Mouse (Mus musculus): Measurements from ENCODE around the gene Scp2.

The Scp2 gene

GRCm38 (mm10) chr4:108018241-108018923 lies 126.4 kb downstream of the Scp2 start:
- in situ Hi-C loops (cut with MboI) = no loop called here

GRCm38 (mm10) chr4:108017839-108018238 lies 127.0 kb downstream of the Scp2 start:
- in situ Hi-C loops (cut with MboI) = no loop called here

DNA sequence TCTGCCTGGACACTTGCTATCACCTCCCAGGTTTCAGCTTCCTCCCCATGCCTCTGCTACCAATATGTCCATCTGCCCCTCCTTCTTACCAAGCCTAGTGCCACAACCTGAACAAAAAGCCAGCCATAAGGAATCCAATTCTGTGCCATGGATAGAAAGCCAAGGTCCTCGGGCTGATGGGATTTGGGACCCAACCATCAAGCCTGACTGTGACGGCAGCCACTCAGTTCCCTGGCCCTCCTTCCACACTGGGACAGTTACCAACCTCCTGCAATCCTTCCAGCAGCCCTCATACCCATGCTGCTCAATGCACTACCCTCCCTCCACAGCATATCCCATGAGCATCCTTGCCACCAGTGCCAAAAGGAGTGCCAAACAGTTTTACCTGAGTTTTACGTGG lies 128.5 kb downstream of the Scp2 start:
- in situ Hi-C loops (cut with MboI) = no loop called here

DNA sequence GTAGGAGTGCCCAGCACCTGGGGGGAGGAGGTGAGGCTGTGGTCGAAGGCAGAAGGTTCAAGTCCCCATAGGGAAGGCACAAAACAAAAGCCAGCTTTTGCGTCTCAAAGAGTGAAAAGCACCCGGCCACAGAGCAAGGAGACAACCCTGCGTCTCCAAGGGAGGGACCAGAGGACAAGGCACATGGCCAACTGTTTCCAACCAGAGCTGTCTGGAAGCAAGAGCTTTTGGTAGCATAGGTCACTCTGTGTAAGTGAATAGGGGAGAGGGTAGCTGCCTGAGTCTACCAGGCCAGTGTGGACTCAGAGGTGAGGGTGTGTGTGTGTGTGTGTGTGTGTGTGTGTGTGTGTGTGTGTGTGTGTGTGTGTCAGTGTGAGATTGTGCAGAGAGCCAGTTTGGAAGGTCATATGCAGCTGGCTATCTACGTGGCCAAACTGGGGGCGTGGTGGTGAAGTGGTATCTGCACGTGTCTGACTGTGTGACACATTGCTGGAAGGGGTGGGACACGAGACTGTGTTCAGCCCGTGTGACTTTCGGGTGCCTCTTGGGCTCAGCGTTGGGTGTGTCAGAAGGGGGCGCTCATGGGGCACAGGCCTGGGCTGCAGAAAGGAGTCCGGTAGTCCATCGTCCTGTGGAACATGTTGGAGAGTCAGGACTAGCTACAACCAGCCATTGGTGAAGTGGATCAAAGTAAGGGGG lies 129.6 kb downstream of the Scp2 start:
- in situ Hi-C loops (cut with MboI) = no loop called here

- in situ Hi-C loops (cut with MboI) = no loop called here
Observed at GRCm38 (mm10) chr4:108014466-108014865, 130.3 kb downstream of the Scp2 start.

GRCm38 (mm10) chr4:108008541-108008940 lies 136.3 kb downstream of the Scp2 start:
- in situ Hi-C loops (cut with MboI) = no loop called here

GRCm38 (mm10) chr4:108007532-108008103 lies 137.2 kb downstream of the Scp2 start:
- in situ Hi-C loops (cut with MboI) = no loop called here

GRCm38 (mm10) chr4:108005328-108005727 lies 139.5 kb downstream of the Scp2 start:
- in situ Hi-C loops (cut with MboI) = no loop called here

DNA sequence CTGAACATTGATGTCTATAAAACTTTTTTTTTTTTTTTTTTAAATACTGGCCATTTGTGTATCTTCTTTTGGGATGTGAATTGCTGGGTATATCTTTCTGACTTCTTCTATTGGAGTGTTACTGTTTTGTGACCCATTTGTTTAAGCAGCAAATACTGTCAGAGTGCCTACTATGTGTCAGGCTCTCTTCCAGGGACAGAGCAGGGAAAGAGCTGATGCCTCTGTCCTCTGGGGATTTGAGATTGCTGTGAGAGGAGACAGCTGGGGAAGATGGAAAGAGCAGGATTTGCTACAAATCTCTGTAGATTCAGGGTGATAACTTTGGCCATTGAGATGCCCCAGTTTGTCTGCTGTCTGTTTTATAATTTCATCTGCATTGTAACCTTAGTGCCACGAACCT lies 145.4 kb downstream of the Scp2 start:
- in situ Hi-C loops (cut with MboI) = no loop called here

DNA sequence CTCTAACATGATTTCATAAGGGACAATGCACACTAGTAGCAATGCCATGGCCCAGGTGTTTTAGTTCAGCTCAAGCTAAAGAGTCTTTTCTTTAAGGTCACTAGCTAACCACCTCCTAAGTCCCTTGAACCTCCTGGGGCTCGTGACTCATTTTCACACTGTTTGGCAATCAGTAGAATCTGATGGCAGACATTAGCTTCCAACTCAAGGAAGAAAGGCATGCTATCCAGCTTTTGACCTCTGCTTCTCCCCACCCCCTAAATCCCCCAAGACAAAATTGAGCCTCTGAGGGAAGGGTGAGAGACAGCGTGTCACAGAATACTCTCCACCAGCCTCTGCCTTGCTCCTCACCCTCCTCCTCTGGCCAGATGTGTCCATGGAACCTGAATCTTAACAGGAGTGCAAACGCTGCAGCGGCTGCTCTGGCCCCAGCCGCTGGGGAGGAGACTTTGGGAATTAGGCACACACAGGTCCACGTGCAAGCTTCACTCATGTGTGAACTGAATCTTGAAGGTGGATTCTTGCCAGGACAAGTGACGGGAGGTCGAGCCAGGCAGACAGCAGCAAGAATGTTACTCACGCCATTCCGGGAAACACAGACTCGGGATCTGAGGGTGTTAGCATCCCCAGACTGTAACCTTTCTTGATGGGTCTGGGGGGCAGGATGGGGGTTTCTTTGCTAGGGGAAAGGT lies 146.0 kb downstream of the Scp2 start:
- in situ Hi-C loops (cut with MboI) = no loop called here

DNA sequence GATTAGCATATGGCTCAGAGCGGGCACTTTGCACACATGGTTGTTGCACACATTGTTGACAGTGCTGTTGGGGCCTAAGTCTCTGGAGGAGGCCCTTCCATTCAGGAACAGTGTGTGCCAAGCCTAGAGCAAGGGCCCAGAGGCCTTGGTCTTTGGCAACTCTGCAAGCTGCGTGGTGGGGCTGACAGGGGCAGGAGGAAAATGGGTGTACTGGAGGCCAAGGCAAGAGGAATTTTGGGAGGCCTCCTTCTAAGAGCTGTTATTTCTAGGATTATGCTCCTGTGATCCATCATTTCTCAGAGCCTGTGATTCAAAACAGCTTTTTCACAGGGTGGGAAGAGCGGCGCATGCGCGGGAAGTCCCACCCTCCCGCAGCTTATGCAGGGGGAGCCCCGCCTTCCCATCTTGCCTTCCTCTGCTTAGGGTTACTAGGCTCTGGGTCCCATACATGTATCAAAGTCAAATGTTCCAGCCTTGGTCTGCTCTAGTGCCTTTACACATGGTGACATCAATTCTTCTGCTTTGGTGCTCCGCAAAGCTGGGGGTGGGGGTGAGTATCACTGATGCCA lies 148.3 kb downstream of the Scp2 start:
- in situ Hi-C loops (cut with MboI) = no loop called here

GRCm38 (mm10) chr4:107995727-107996126 lies 149.1 kb downstream of the Scp2 start:
- in situ Hi-C loops (cut with MboI) = no loop called here

DNA sequence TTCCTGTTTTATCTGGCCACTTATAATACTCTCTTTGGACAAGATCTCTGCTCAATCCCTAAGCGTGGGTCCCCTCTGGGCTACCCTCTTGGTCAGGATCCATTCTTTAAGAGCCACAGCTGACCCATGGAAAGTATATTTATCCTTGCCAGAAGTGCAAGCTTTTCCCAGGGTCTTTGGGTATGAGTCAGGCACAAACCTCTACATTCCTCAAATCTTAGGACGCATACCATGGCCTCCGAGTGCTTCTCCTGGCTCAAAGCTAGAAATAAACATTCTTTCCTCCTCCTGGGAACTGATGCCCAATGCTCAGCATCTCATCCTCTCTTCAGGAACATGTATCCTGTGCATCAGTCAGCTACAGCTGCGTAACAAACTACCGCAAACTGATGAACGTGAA lies 149.8 kb downstream of the Scp2 start:
- in situ Hi-C loops (cut with MboI) = no loop called here

Measured in mature B cell (primary cell).